Mouse (Mus musculus): ENCODE measurements around the gene Nacc2.

DNA sequence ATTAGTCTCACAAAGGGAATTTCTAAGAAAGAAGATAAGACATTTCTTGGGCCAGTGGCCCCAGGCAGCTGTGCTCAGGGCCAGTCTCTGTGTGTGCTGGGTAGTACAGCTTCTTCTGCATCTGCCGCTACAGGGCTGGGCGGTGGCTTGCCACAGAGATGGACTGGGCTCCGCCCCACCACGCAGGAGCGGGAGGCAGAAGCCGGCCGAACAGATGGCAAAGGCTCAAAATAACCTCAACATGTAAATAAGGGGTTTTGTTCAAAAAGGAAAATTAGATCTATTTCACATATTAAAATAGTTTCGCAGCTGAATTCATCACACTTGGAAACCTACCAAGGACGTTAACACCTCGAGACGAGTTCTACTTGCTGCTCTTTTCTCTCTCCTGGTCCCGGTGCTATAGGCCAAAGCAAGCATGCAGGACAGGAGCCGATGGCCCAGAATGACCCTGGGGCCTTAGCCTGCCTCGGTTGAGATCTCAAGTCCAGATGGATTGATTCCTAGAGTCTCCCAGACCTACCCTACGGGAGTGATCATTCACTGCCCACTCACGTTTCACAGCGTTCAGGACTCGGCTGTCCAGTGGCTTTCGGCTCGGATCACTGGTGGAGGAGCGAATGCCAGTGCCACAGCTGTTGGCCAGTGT lies 61.9 kb downstream of the Nacc2 start:
- TF ChIP-seq EP300 (optimal IDR thresholded peaks at IDR 0.05): no peak
- no peak for TF ChIP-seq CTCF (IDR thresholded peaks at IDR 0.05; ENCODE audit: low read depth)

All from stomach, postnatal 0 days (tissue).